Mouse (Mus musculus) lung, adult 2 months (tissue): ENCODE data around the gene Pdcd2. TPM values are rescaled to one million over a fixed set of nuclear protein-coding genes. Genes with fewer than 3 reads are reported as not detected.
A peak's percentile ranks its signal among the peaks of the same experiment; 100 is the strongest.

ENCODE experiments used
- DNase-seq: peaks from one replicate; pipeline ENCODE4 v3.0.0; 2022
- H3K4me1 ChIP-seq: fragments of 200-500 bp; 2 replicates; pipeline ENCODE4 v1.6.1; 2011; ENCODE audit warnings: low read length; ENCODE audit not compliant: control insufficient read depth, insufficient read depth
- H3K4me3 ChIP-seq: fragments of 200-500 bp; replicated peaks from 2 replicates; pipeline ENCODE3; 2011; ENCODE audit warnings: low read depth, mild to moderate bottlenecking, control low read depth, low read length; ENCODE audit errors: extremely low read depth
- CTCF ChIP-seq: fragments of 200-500 bp; IDR thresholded peaks from 2 replicates; pipeline ENCODE4 v1.5.1; 2011; ENCODE audit warnings: mild to moderate bottlenecking, low read length, control low read depth; ENCODE audit not compliant: insufficient read depth
- POLR2A ChIP-seq: fragments of 200-500 bp; IDR thresholded peaks from 2 replicates; pipeline ENCODE4 v1.6.1; 2011; ENCODE audit warnings: low read depth, mild to moderate bottlenecking, control low read depth, low read length, borderline replicate concordance; ENCODE audit errors: extremely low read depth
- WGBS: fragments of 180-500 bp; shearing (Covaris S2); methylation state at CpG from one replicate; pipeline ENCODE4 v1.1.7; 2018; 5-methylcytosine and 5-hydroxymethylcytosine counted together
- polyA plus RNA-seq: library from polyadenylated mRNA; depleted of rRNA; stranded (reverse); fragments of >200 nt; gene quantifications from 2 replicates; pipeline ENCODE4 v1.2.3, GENCODE M21; 2012; rRNA removed

Gene Pdcd2
- polyA plus RNA-seq, 1 experiment = 17.1 TPM

DNA sequence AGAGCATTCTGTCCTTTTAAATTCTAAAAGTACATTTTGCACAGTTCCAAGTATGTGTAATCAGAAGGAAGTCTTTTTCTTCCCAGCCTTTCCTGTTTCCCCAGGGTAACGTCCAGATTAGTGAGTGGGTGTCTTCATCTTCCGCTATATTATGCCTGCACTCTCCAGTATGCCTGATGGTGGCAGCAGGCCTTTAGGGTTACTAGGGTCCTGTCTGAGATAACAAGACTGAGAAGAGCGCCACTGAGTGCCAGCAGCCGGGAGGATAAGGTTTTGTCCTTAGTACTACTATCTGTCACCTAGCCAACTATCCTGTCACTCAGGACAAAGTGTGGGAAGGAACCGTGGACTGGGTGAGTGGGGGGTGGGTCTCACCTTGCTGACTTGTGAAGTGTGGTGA, 9.3 kb downstream of the Pdcd2 start:
- no peak overlapping the region for H3K4me3 ChIP-seq
- no peak for DNase-seq
- 58% methylated on average over 5 of the region's 5 CpGs for WGBS
- no peak for TF ChIP-seq POLR2A
- no peak for TF ChIP-seq CTCF
- no peaks in the 10 kb centered on the region for H3K4me1 ChIP-seq

DNA sequence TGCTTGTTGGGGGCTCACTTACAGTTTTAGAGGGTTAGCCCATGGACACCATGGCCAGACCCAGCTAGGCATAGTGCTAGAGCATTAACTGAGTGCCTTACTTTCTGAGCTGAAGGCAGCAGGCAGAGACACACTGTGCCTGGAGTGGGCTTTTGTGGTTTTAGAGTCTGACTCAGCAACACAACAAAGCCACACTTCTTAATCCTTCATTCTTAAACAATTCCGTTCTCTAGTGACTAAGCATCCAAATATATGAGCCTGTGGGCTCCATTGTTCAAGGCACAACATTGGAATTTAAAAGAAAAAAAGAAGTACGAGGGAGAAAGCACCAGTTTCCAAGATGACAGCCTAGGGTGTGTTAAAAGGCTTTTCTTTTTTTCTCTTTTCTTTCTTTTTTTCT, 16.4 kb downstream of the Pdcd2 start:
- no peak for TF ChIP-seq CTCF
- TF ChIP-seq POLR2A = no peak
- no peak overlapping the region for H3K4me3 ChIP-seq
- no peak for DNase-seq
- no peaks in the 10 kb centered on the region for H3K4me1 ChIP-seq
- 85% methylated on average over 2 of the region's 2 CpGs for WGBS

DNA sequence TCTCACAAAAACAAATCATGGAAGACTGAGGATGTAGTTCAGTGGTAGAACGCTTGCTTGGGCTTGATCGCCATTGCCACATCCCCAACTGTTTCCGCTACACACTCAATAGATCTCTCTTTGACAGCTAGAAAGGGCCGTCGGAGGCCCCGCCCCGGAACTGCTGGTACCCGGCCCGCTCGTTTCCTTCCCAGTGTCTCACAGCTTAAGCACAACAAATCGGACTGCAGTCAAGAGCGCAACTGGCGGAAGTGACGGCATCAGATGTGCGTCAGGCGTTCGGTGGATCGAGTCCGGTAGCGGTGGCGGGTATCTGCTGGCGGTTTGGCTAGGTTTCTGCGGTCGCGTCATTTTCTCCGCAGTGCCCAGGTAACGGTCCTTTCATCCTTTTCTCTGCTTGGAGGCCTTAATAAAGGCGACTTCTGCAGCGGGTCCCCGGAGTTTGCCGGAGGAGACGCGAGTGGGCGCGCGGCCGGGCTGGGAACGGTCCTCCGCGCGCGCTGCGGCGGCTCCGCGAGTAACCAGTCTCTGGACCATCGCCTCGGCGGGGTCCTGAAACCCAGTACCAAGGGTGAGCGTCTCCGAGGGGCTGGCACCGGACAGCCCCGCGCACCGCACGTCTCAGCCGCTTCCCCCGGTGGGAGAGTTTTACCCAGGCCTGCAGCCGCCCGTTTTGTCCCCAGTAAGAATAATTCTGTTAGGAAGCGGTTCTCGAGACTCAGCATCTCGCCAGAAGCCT, 27.3 kb downstream of the Pdcd2 start, which contains the start of the genes Psmb1 and Tbp:
Gene Psmb1 (minus strand): TSS at position 96 of the 739 bp plus-strand sequence.
Gene Tbp (plus strand): TSS at position 233 of the 739 bp plus-strand sequence.
- TF ChIP-seq POLR2A = peak; percentile 83; the same call in 1 of the 2 replicates
- TF ChIP-seq CTCF = no peak
- DNase-seq = peak; percentile 96
- H3K4me1 ChIP-seq = peaks cover 7% of the 10 kb centered on the region; the same call in 1 of the 2 replicates
- H3K4me3 ChIP-seq = peak within 1 kb of the TSS; percentile 60
- under 1% methylated on average over 63 of the region's 63 CpGs for WGBS

DNA sequence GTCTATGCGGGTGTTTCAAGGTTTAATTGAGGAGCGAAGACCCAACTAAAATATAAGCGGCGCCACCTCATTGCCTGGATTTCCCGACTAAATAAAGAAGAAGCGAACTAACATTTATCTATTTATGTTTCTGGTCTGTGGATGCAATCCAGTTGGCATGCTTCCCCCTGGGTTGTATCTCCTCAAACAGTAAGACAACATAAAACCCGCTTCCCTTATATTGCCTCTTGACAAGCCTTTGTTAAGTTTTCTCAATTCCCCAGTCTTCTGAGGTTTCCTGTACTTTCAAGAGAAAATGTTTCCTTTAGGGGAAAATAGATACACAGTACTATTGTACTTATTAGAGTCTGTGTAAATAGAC, 28.4 kb downstream of the Pdcd2 start:
- TF ChIP-seq POLR2A (no peak), CTCF (no peak)
- H3K4me1 ChIP-seq = peaks cover 7% of the 10 kb centered on the region; the same call in 1 of the 2 replicates
- 42% methylated on average over 7 of the region's 7 CpGs for WGBS
- no peak overlapping the region for H3K4me3 ChIP-seq
- DNase-seq = no peak

DNA sequence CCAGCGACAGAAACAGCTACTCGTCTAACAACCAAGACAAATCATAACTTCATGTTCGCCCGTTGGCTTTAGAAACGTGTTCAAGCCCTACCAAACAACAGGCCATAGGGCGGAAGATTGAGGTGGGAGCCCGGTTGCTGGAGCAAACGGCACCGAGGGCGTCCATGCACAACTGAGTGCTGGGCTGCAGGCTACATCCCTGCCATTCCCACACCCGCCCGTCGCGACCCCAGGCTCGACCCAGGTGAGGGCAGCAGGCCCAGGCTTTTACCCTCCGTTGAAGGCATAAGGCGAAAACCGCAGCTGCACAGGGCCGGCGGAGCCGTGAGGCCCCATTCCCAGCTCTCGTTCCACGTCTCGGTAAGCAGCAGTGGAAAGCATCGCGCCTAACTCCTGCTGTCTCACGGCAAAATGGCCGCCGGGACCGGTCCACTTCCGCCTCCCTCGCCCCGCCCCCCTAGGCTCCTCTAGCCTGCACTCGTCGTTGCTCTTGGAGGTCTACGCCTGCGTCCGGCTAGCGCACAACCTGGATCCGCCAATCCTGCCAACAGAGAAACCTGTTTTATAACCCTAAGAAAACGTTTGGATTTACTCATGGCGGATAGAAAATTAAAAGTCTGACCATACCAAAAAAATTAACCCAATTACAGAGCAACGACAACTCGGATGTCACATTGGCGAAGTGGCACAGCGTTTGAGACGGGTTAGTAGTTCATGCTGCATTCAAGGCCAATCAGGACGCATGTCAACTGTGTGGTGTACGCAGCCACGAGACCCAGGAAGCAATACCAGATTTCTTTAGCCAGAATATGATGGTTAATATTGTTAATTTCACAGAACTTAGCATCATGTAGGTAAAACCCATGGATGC, 29.0 kb downstream of the Pdcd2 start:
- WGBS = 1% methylated on average over 50 of the region's 50 CpGs
- peak; percentile 93 for DNase-seq
- peak overlapping the region; percentile 92 for H3K4me3 ChIP-seq
- peaks cover 7% of the 10 kb centered on the region; the same call in 1 of the 2 replicates for H3K4me1 ChIP-seq
- TF ChIP-seq CTCF = no peak
- peak; percentile 82; the same call in 1 of the 2 replicates for TF ChIP-seq POLR2A

DNA sequence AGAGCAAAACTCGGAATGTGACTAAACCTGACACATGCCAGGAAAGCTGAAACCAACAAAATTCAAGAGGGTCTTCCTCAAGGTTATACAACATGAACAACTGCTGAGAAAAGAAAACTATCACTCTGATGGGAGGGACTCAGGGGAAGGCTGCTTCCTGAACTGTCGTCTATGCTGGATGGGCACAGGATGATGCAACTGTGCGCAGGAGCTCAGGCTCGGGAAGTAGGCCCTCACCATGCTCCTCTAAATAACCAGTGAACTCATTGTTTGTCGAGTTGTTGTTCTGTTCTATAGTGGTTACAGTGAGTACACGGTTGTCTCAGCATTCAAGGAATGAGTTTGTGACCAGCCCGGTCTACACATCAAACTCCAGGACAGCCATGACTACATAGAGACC, 36.6 kb downstream of the Pdcd2 start:
- TF ChIP-seq CTCF (no peak), POLR2A (no peak)
- no peak for DNase-seq
- no peak overlapping the region for H3K4me3 ChIP-seq
- no peaks in the 10 kb centered on the region for H3K4me1 ChIP-seq
- WGBS = 81% methylated on average over 7 of the region's 7 CpGs

DNA sequence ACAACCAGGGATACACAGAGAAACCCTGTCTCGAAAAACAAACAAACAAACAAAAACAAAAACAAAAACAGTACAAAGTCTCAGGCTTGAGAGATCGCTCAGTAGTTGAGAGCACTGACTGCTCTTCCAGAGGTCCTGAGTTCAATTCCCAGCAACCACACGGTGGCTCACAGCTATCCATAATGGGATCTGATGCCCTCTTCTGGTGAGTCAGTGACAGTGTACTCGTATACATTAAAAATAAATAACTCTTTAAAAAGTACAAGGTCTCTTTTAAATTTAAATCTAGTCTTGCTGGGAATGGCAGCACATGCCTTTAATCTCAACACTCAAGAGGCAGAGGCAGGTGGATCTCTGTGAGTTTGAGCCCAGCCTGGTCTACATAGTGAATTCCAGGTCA, 54.4 kb downstream of the Pdcd2 start:
- no peak for DNase-seq
- 79% methylated on average over 4 of the region's 4 CpGs for WGBS
- Histone ChIP-seq H3K4me3 (no peak overlapping the region), H3K4me1 (no peaks in the 10 kb centered on the region)
- TF ChIP-seq POLR2A = no peak
- no peak for TF ChIP-seq CTCF

Other genes with a start within 250 kb of the Pdcd2 start
- 22.7 and 51.1 TPM in 2 replicates for gene Dll1, start 150.4 kb downstream of the Pdcd2 start, polyA plus RNA-seq
- gene Fam120b, start 131.1 kb downstream of the Pdcd2 start, polyA plus RNA-seq = 9.9 and 11.5 TPM in 2 replicates
- gene Psmb1, start 27.6 kb downstream of the Pdcd2 start, polyA plus RNA-seq = 66.1 and 92.3 TPM in 2 replicates
- gene Tbp, start 27.4 kb downstream of the Pdcd2 start, polyA plus RNA-seq = 35.1 and 36.1 TPM in 2 replicates
- gene Prdm9, start 37.1 kb upstream of the Pdcd2 start, polyA plus RNA-seq = 0.86 and 1.0 TPM in 2 replicates
- gene Chd1, start 177.7 kb upstream of the Pdcd2 start, polyA plus RNA-seq = 7.9 and 8.2 TPM in 2 replicates